Mouse (Mus musculus): ENCODE measurements around the gene Gm21973. TPM values are rescaled to one million over a fixed set of nuclear protein-coding genes. Genes with fewer than 3 reads are reported as not detected.

The Gm21973 gene
- polyA plus RNA-seq, 1 experiment from 2014 or later: not detected

DNA sequence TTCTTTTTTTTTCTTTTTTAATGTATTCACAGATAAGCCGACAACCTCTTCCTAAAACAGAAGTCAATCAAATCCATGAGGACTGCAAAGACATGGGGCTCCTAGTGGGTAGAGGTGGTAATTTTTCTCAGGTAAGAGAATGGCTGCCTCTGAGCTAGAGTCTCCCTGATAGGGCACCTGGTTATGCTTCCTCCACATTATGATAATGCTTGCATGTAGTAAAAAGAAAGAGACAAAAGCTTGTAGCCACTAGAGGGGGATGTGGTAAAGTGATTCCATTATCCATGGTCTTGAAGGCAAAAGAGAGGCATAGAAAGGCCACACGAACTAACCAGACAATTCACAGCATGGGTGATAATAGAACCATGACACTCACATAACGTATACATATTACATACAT, 75.2 kb downstream of the Gm21973 start:
- POLR2A ChIA-PET: no interaction called here
- in situ Hi-C loops (cut with MboI; ENCODE audit: low pct_unique_long_range_greater_than_20kb): no loop called here
- DNase-seq (ENCODE audit: low read depth, low spot score): peak; percentile 15

GRCm38 (mm10) chr15:10409842-10410241, 84.7 kb downstream of the Gm21973 start:
- ChIA-PET POLR2A (no interaction called here), CTCF (no interaction called here)
- H3K27me3 ChIP-seq: no peaks in the 10 kb centered on the region
- in situ Hi-C loops (cut with MboI; ENCODE audit: low pct_unique_long_range_greater_than_20kb): no loop called here
- ATAC-seq (no peak), DNase-seq (ENCODE audit: low read depth, low spot score) (no peak)
- TF ChIP-seq CTCF (IDR thresholded peaks at IDR 0.05): no peak

More for the DNA sequence above, 75.2 kb downstream of the Gm21973 start:
- peaks cover 1% of the 10 kb centered on the region for H3K27me3 ChIP-seq
- peak; percentile 82 for ATAC-seq
- CTCF ChIA-PET: no interaction called here
- TF ChIP-seq CTCF (IDR thresholded peaks at IDR 0.05): peak; percentile 63

- in situ Hi-C loops (cut with MboI; ENCODE audit: low pct_unique_long_range_greater_than_20kb): no loop called here
- ATAC-seq: no peak
- no peak for DNase-seq (ENCODE audit: low read depth, low spot score)
- POLR2A ChIA-PET: no interaction called here
- CTCF ChIA-PET: no interaction called here
- no peaks in the 10 kb centered on the region for H3K27me3 ChIP-seq
- TF ChIP-seq CTCF (IDR thresholded peaks at IDR 0.05): no peak
These were observed 85.7 kb downstream of the Gm21973 start for GRCm38 (mm10) chr15:10410881-10411280.

DNA sequence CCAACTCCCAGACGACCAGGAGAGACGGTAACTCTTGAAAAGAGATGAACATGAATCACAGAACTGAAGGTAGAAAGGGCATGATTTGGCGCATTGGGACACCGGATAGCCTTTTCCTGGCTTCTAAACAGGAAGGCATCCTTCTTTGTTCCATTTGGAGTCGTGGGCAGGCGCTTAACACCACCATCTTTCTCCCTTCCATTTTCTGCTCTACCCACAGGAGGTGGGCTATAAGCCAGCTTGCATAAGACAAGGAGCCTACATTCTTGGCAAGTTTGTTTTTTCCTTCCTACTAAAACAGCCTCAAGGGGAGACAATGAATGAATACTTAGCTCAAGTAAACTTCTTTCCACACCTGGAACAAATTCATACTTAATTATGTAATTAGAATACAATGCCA, 88.5 kb downstream of the Gm21973 start:
- POLR2A ChIA-PET: interaction anchor here (0.7 kb wide), 1 partner anchor 14 kb away, joined by 4 read pairs; no protein-coding TSS in a partner anchor
- in situ Hi-C loops (cut with MboI; ENCODE audit: low pct_unique_long_range_greater_than_20kb): no loop called here
- no peak for DNase-seq (ENCODE audit: low read depth, low spot score)
- CTCF ChIA-PET: interaction anchor here (1.1 kb wide), 1 partner anchor 43 kb away, joined by 3 read pairs; no protein-coding TSS in a partner anchor
- no peak for ATAC-seq
- peaks cover 3% of the 10 kb centered on the region for H3K27me3 ChIP-seq
- no peak for TF ChIP-seq CTCF (IDR thresholded peaks at IDR 0.05)

DNA sequence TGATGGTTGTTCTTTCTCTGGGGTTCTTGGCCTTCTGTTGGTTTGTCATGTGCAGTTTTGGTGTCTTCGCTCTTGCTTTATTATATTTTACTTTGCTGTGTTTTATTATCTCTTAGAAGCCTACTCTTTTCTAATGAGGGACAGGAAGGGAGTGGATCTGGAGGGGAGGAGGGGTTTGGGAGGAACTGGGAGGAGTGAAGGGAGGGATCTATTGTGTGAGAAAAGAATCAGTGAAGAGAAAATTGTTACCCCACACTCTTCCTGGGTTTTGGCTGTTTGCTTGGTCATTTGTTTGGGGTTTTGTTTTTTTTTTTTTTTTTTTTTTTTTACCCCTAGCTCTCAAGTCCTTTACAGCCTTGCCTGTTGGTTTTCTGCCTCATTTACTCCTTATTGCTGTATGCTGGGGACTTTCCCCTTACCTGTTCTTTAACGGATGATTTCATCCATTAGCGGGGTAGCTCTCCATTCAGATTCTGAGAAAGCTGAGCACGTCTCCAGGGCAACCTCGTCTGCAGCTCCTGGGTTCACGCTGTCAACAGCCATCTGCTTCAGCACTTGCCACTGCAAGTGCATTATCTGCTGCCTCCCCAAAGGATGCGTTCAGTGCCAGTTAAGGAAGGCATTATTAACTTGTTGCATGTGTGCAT, 96.1 kb downstream of the Gm21973 start:
- no peak for ATAC-seq
- TF ChIP-seq CTCF (IDR thresholded peaks at IDR 0.05): no peak
- POLR2A ChIA-PET: interaction anchor here (0.7 kb wide), 1 partner anchor 391 kb away, joined by 3 read pairs; no protein-coding TSS in a partner anchor
- DNase-seq (ENCODE audit: low read depth, low spot score): no peak
- CTCF ChIA-PET: no interaction called here
- in situ Hi-C loops (cut with MboI; ENCODE audit: low pct_unique_long_range_greater_than_20kb): no loop called here
- peaks cover 3% of the 10 kb centered on the region for H3K27me3 ChIP-seq

- DNase-seq (ENCODE audit: low read depth, low spot score): no peak
- ChIA-PET CTCF (no interaction called here), POLR2A (no interaction called here)
- in situ Hi-C loops (cut with MboI; ENCODE audit: low pct_unique_long_range_greater_than_20kb): no loop called here
- no peaks in the 10 kb centered on the region for H3K27me3 ChIP-seq
- no peak for ATAC-seq
- no peak for TF ChIP-seq CTCF (IDR thresholded peaks at IDR 0.05)
These were observed 96.6 kb downstream of the Gm21973 start for GRCm38 (mm10) chr15:10421785-10422144.

Other genes with a start within 250 kb of the Gm21973 start
- not detected for gene Prlr, start 148.1 kb upstream of the Gm21973 start, polyA plus RNA-seq (2021)
- gene Agxt2, start 33.2 kb downstream of the Gm21973 start, polyA plus RNA-seq (2021): not detected
- gene Dnajc21, start 145.1 kb downstream of the Gm21973 start, polyA plus RNA-seq (2021): 34.2 TPM
- gene Brix1, start 160.6 kb downstream of the Gm21973 start, polyA plus RNA-seq (2021): 41.2 TPM
- gene Rad1, start 160.6 kb downstream of the Gm21973 start, polyA plus RNA-seq (2021): 19.0 TPM
- not detected for gene Ttc23l, start 233.3 kb downstream of the Gm21973 start, polyA plus RNA-seq (2021)